Mouse (Mus musculus) lung, postnatal 14 days (tissue): ENCODE results near the gene Mecom.
A peak's percentile ranks its signal among the peaks of the same experiment; 100 is the strongest.

Experiments used
- DNase-seq: peaks from one replicate; pipeline ENCODE4 v3.0.0; 2021

The Mecom gene

GRCm38 (mm10) chr3:30009596-30009995 lies 538.2 kb downstream of the Mecom start:
- DNase-seq = no peak

- DNase-seq = no peak
Measured at GRCm38 (mm10) chr3:30004888-30005405, 542.9 kb downstream of the Mecom start.

GRCm38 (mm10) chr3:30000260-30000659 lies 547.5 kb downstream of the Mecom start:
- DNase-seq = no peak

GRCm38 (mm10) chr3:29999035-29999434 lies 548.8 kb downstream of the Mecom start:
- DNase-seq = no peak

- DNase-seq = no peak
Measured at GRCm38 (mm10) chr3:29997068-29997467, 550.7 kb downstream of the Mecom start.

- DNase-seq = no peak
Measured at GRCm38 (mm10) chr3:29993346-29993745, 554.5 kb downstream of the Mecom start.

GRCm38 (mm10) chr3:29991523-29991922 lies 556.3 kb downstream of the Mecom start:
- no peak for DNase-seq

- DNase-seq = no peak
Measured at GRCm38 (mm10) chr3:29984431-29984830, 563.4 kb downstream of the Mecom start.

- no peak for DNase-seq
Measured at GRCm38 (mm10) chr3:29981259-29981910, 566.4 kb downstream of the Mecom start.

GRCm38 (mm10) chr3:29980531-29980930 lies 567.3 kb downstream of the Mecom start:
- no peak for DNase-seq

- DNase-seq = no peak
Measured at GRCm38 (mm10) chr3:29976580-29976979, 571.2 kb downstream of the Mecom start.

GRCm38 (mm10) chr3:29968433-29968949 lies 579.3 kb downstream of the Mecom start:
- DNase-seq = peak; percentile 26

GRCm38 (mm10) chr3:29963953-29964352 lies 583.9 kb downstream of the Mecom start:
- no peak for DNase-seq

- DNase-seq = no peak
Measured at GRCm38 (mm10) chr3:29963447-29963846, 584.4 kb downstream of the Mecom start.

- DNase-seq = no peak
Measured at GRCm38 (mm10) chr3:29959051-29959450, 588.8 kb downstream of the Mecom start.

- no peak for DNase-seq
Measured at GRCm38 (mm10) chr3:29957365-29958236, 590.2 kb downstream of the Mecom start.

- no peak for DNase-seq
Measured at GRCm38 (mm10) chr3:29953269-29953668, 594.5 kb downstream of the Mecom start.

GRCm38 (mm10) chr3:29950853-29951252 lies 597.0 kb downstream of the Mecom start:
- DNase-seq = peak; percentile 12

GRCm38 (mm10) chr3:29903596-29904308 lies 644.1 kb downstream of the Mecom start:
- peak; percentile 23 for DNase-seq
